Mouse (Mus musculus) lung, postnatal 36 days (tissue): Measurements from ENCODE around the gene 9330161L09Rik.
A peak's percentile ranks its signal among the peaks of the same experiment; 100 is the strongest.
"Not testable (repeated sequence)": the region's sequence is repeated elsewhere in the genome, so short reads cannot be mapped to it uniquely, and the experiment has no call there.

Experiments
- DNase-seq: peaks from one replicate; pipeline ENCODE4 v3.0.0; 2022; ENCODE audit warnings: mixed read lengths

9330161L09Rik gene

GRCm38 (mm10) chr12:103407720-103408119, at the start of gene 9330161L09Rik:
9330161L09Rik (minus strand) TSS chr12:103407820.
- no peak for DNase-seq

GRCm38 (mm10) chr12:103457140-103457539, 49.5 kb upstream of the 9330161L09Rik start, which contains the start of gene Ifi27l2b:
Ifi27l2b (minus strand) TSS chr12:103457223.
- no peak for DNase-seq

GRCm38 (mm10) chr12:103456727-103457126, 49.1 kb upstream of the 9330161L09Rik start:
- not testable (repeated sequence) for DNase-seq

GRCm38 (mm10) chr12:103453361-103453760, 45.7 kb upstream of the 9330161L09Rik start:
- no peak for DNase-seq

GRCm38 (mm10) chr12:103445060-103445459, 37.4 kb upstream of the 9330161L09Rik start:
- no peak for DNase-seq

- not testable (repeated sequence) for DNase-seq
Measured at GRCm38 (mm10) chr12:103444261-103444660, 36.6 kb upstream of the 9330161L09Rik start.

- peak; percentile 40 for DNase-seq
Measured at GRCm38 (mm10) chr12:103443524-103443923, 35.9 kb upstream of the 9330161L09Rik start, which contains the start of gene Ifi27l2a. Ifi27l2a (minus strand) TSS chr12:103443680.

- DNase-seq: no peak
Measured at GRCm38 (mm10) chr12:103437601-103438000, 30.0 kb upstream of the 9330161L09Rik start.

GRCm38 (mm10) chr12:103434861-103435260, 27.2 kb upstream of the 9330161L09Rik start:
- no peak for DNase-seq

- DNase-seq: peak; percentile 94
Measured at GRCm38 (mm10) chr12:103433986-103434731, 26.5 kb upstream of the 9330161L09Rik start, which contains the start of gene Ifi27. Ifi27 (plus strand) TSS chr12:103434211.

- DNase-seq: no peak
Measured at GRCm38 (mm10) chr12:103433430-103433829, 25.8 kb upstream of the 9330161L09Rik start.

GRCm38 (mm10) chr12:103426710-103427109, 19.1 kb upstream of the 9330161L09Rik start:
- no peak for DNase-seq

- DNase-seq: peak; percentile 100
Measured at GRCm38 (mm10) chr12:103425729-103426470, 18.3 kb upstream of the 9330161L09Rik start, which contains the start of gene Ddx24. Ddx24 (minus strand) TSS chr12:103425830.

- DNase-seq: no peak
Measured at GRCm38 (mm10) chr12:103425016-103425728, 17.6 kb upstream of the 9330161L09Rik start.

- no peak for DNase-seq
Measured at GRCm38 (mm10) chr12:103408144-103408543, 524 bp upstream of the 9330161L09Rik start.

GRCm38 (mm10) chr12:103404131-103404530, 3.5 kb downstream of the 9330161L09Rik start:
- no peak for DNase-seq

GRCm38 (mm10) chr12:103396751-103397150, 10.9 kb downstream of the 9330161L09Rik start:
- peak; percentile 60 for DNase-seq

GRCm38 (mm10) chr12:103395486-103396275, 11.9 kb downstream of the 9330161L09Rik start:
- DNase-seq: peak; percentile 28

- no peak for DNase-seq
Measured at GRCm38 (mm10) chr12:103393528-103393927, 14.1 kb downstream of the 9330161L09Rik start.

GRCm38 (mm10) chr12:103391098-103391497, 16.5 kb downstream of the 9330161L09Rik start:
- no peak for DNase-seq

GRCm38 (mm10) chr12:103389982-103390381, 17.6 kb downstream of the 9330161L09Rik start:
- peak; percentile 18 for DNase-seq

- no peak for DNase-seq
Measured at GRCm38 (mm10) chr12:103389348-103389727, 18.3 kb downstream of the 9330161L09Rik start.
